Mouse (Mus musculus): ENCODE measurements at regions not wholly inside any gene's neighbourhood (a gene's known extent, or its start where the extent isn't known, plus 50 kb on each side); places are given as distances from the start of the nearest gene placed in this dataset.

- H3K4me3 ChIP-seq (replicated peaks; ENCODE audit: low read length) = no peak overlapping the region
- TF ChIP-seq CTCF (conservative IDR thresholded peaks at IDR 0.05; ENCODE audit: low read length) = no peak
- TF ChIP-seq POU5F1 (IDR thresholded peaks at IDR 0.05; ENCODE audit: borderline replicate concordance, low read length) = no peak
- no peak for TF ChIP-seq NANOG (IDR thresholded peaks at IDR 0.05; ENCODE audit: borderline replicate concordance, low read length)
These were observed 106.7 kb downstream of the Cpeb2 start for GRCm38 (mm10) chr5:43339671-43340070.

DNA sequence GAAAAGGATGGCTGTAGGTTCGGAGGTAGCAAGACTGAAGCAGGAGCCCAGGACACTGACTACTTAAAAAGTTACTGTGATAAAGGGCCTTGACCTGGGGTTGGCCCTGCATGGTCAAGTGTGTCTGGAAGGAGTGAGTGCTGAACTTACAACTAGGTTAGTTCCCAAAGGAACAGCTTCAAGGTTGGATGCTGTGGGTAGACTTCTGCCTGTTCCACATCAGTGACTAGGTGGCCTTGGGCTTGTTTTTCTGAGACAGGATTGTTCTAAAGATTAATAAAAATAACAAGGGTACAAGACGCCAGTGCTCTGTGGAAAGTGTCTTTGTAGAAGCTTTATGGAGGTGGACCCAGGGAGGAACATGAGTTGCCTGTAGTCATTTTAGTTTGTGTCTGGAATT is 108.5 kb downstream of the Cpeb2 start:
- no peaks in the 10 kb centered on the region for H3K4me1 ChIP-seq (replicated peaks; ENCODE audit: low read depth, low read length)
- H3K4me3 ChIP-seq (replicated peaks; ENCODE audit: low read length) = no peak overlapping the region
- peaks cover 30% of the 10 kb centered on the region for H3K9me3 ChIP-seq (ENCODE audit: low read length)
- H3K36me3 ChIP-seq (ENCODE audit: insufficient read depth, low read length) = no peaks in the 10 kb centered on the region
- TF ChIP-seq CTCF (conservative IDR thresholded peaks at IDR 0.05; ENCODE audit: low read length) = no peak
- TF ChIP-seq NANOG (IDR thresholded peaks at IDR 0.05; ENCODE audit: borderline replicate concordance, low read length) = no peak
- TF ChIP-seq POU5F1 (IDR thresholded peaks at IDR 0.05; ENCODE audit: borderline replicate concordance, low read length) = no peak
- no peaks in the 10 kb centered on the region for H3K27me3 ChIP-seq (ENCODE audit: insufficient read depth, low read length)

More at GRCm38 (mm10) chr5:43339671-43340070, 106.7 kb downstream of the Cpeb2 start:
- H3K36me3 ChIP-seq (ENCODE audit: insufficient read depth, low read length) = no peaks in the 10 kb centered on the region
- no peaks in the 10 kb centered on the region for H3K27me3 ChIP-seq (ENCODE audit: insufficient read depth, low read length)
- H3K4me1 ChIP-seq (replicated peaks; ENCODE audit: low read depth, low read length) = no peaks in the 10 kb centered on the region
- H3K9me3 ChIP-seq (ENCODE audit: low read length) = peaks cover 28% of the 10 kb centered on the region

DNA sequence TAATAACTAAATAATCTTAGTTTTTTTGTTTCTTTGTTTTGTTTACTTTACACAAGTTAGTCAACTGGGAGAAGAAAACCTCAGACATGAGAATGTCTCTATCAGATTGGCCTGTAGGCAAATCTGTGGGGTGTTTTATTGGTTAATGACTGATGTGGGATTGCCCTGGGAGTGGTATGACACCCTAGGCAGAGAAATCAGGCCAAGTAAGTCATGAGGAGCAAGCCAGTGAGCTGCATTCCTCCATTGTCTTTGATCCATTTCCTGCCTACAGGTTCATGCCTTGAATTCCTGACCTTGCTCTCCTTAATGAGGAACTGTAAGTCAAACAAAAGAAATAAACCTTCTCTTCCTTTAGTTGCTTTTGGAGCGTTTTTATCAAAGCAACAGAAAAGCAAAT is 111.5 kb downstream of the Cpeb2 start:
- Histone ChIP-seq H3K27me3 (ENCODE audit: insufficient read depth, low read length) (no peaks in the 10 kb centered on the region), H3K36me3 (ENCODE audit: insufficient read depth, low read length) (no peaks in the 10 kb centered on the region), H3K4me1 (replicated peaks; ENCODE audit: low read depth, low read length) (no peaks in the 10 kb centered on the region), H3K9me3 (ENCODE audit: low read length) (peaks cover 33% of the 10 kb centered on the region), H3K4me3 (replicated peaks; ENCODE audit: low read length) (no peak overlapping the region)
- TF ChIP-seq POU5F1 (IDR thresholded peaks at IDR 0.05; ENCODE audit: borderline replicate concordance, low read length) = no peak
- no peak for TF ChIP-seq CTCF (conservative IDR thresholded peaks at IDR 0.05; ENCODE audit: low read length)
- TF ChIP-seq NANOG (IDR thresholded peaks at IDR 0.05; ENCODE audit: borderline replicate concordance, low read length) = no peak

DNA sequence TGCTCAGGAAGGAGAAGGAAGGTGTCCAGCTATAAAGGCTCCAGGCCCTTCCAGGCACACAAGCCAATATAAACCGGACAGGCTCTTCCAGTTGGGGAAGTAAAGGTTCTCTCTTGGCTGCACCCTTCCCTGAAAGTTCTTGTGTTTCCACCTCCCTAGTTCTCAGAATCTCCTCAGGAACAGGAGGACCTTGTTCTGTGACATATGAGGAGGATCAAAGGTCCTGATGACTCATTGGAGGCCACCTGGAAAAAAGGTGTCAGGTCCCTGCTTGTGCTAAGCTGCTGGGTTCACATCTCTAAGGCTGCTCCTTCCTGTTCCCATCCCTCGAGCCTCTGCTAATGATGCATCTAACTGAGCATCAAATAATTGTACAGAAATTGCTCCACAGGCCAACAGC is 118.0 kb downstream of the Cpeb2 start:
- Histone ChIP-seq H3K9me3 (ENCODE audit: low read length) (peaks cover 55% of the 10 kb centered on the region), H3K4me1 (replicated peaks; ENCODE audit: low read depth, low read length) (peaks cover 6% of the 10 kb centered on the region; the same call in 1 of the 2 replicates), H3K36me3 (ENCODE audit: insufficient read depth, low read length) (no peaks in the 10 kb centered on the region), H3K27me3 (ENCODE audit: insufficient read depth, low read length) (no peaks in the 10 kb centered on the region), H3K4me3 (replicated peaks; ENCODE audit: low read length) (no peak overlapping the region)
- no peak for TF ChIP-seq NANOG (IDR thresholded peaks at IDR 0.05; ENCODE audit: borderline replicate concordance, low read length)

DNA sequence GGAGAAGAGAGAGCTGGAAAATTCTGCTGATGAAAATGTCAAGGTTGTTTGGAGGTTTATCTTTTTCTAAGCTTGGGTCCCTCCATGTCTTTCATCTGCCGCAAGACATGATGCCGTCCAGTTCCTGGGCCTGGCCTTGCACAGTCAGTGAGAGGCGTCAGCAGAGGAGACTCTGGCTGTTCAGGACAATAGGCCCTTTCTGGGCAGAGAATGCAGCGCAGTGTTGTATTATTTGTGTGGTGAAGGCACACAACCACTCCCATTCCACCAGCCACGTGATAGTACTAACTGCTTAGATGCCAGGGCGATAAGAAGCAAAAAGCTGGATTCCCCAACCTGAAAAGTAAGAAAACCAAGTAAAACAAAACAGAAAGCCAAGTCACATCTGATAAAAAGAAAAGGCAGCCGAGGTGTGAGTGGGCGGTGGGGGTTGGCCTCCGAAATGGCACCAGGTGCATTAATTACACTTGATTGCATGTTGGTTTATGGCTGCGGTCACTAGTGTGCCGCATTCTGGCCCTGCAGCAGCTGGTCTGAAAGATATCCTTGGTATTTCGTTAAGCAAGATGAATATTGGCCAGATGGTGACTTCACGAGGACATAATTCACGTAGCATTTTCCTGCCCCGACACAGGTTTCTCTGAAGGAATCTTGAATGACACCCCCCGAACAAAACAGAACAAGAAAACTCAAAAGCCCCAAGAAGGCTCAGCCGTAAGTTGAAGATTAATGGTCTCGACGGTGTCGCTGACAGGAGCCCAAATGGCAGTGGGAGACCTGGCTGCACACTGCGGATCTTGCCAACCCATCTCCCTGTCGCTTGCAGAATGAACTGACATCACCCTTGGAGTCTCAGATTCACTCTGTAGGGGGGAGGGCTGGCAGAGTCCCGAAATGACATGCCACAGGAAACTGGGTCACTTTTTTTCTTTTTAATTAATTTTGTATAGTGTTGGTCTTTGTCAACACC is 120.3 kb downstream of the Cpeb2 start:
- no peak overlapping the region for H3K4me3 ChIP-seq (replicated peaks; ENCODE audit: low read length)
- H3K27me3 ChIP-seq (ENCODE audit: insufficient read depth, low read length) = no peaks in the 10 kb centered on the region
- TF ChIP-seq POU5F1 (IDR thresholded peaks at IDR 0.05; ENCODE audit: borderline replicate concordance, low read length) (no peak), NANOG (IDR thresholded peaks at IDR 0.05; ENCODE audit: borderline replicate concordance, low read length) (no peak), CTCF (conservative IDR thresholded peaks at IDR 0.05; ENCODE audit: low read length) (no peak)
- H3K36me3 ChIP-seq (ENCODE audit: insufficient read depth, low read length) = no peaks in the 10 kb centered on the region
- peaks cover 6% of the 10 kb centered on the region; the same call in 1 of the 2 replicates for H3K4me1 ChIP-seq (replicated peaks; ENCODE audit: low read depth, low read length)
- peaks cover 64% of the 10 kb centered on the region for H3K9me3 ChIP-seq (ENCODE audit: low read length)

DNA sequence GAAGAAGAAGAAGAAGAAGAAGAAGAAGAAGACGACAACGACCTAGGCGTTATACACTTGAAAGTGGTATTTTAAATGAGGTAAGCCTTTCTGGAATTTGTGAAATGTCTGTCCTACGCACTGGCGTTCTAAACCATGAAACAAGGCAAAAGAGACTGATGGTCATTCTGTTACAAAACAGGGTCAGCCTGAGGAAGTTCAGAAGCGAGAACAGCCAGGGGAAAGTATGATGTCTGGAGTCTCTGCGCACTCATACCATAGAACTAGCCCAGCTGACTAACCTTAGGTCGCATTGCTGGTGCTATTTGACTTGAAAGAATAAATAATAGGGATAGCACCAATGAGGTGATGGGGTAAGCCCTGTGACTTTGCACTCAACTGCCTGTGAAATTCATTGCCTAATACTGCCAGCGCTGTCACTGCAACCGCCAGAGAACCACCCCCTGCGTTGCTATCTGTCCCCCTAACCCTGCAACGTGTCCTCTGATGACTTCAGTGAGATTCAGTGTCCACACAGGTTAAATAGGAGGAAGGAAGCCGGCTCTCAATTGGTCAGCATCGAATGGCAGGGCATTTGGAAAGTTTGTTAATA is 121.5 kb downstream of the Cpeb2 start:
- Histone ChIP-seq H3K27me3 (ENCODE audit: insufficient read depth, low read length) (no peaks in the 10 kb centered on the region), H3K36me3 (ENCODE audit: insufficient read depth, low read length) (no peaks in the 10 kb centered on the region), H3K4me3 (replicated peaks; ENCODE audit: low read length) (0 out of 2 replicates have a peak overlapping the region, but pooled peaks have one; percentile 26), H3K9me3 (ENCODE audit: low read length) (peaks cover 61% of the 10 kb centered on the region), H3K4me1 (replicated peaks; ENCODE audit: low read depth, low read length) (peaks cover 9% of the 10 kb centered on the region)
- TF ChIP-seq NANOG (IDR thresholded peaks at IDR 0.05; ENCODE audit: borderline replicate concordance, low read length) = no peak
- TF ChIP-seq POU5F1 (IDR thresholded peaks at IDR 0.05; ENCODE audit: borderline replicate concordance, low read length) = no peak
- TF ChIP-seq CTCF (conservative IDR thresholded peaks at IDR 0.05; ENCODE audit: low read length) = no peak

DNA sequence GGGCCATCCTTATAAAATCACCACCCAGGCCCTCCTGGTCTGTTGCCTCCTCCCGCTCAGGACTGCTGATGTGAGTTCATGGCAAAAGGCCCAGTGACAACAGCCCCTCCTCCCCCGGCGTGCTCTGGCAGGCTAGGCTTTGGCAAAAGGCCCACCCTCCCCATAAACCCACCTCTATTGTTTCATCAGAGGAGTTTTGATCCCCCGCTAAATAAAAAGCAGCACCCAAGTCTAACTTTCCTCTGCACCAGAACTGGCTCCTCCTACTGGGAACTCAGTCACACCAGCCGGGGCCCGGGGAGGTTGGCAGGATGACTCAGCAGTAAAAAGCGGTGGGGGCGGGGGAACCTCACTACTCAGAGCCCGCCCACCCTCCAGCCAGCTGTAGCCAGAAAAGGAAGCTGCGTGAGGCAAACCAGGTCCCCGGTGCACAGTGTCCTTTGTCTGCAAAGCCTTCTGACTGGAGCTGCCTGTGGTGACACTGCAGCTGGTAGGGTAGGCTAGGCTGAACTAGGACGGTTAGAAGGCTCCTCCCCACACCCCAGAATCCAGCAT is 122.1 kb downstream of the Cpeb2 start:
- H3K4me3 ChIP-seq (replicated peaks; ENCODE audit: low read length) = 0 out of 2 replicates have a peak overlapping the region, but pooled peaks have one; percentile 26
- H3K9me3 ChIP-seq (ENCODE audit: low read length) = peaks cover 55% of the 10 kb centered on the region
- no peaks in the 10 kb centered on the region for H3K27me3 ChIP-seq (ENCODE audit: insufficient read depth, low read length)
- H3K36me3 ChIP-seq (ENCODE audit: insufficient read depth, low read length) = no peaks in the 10 kb centered on the region
- H3K4me1 ChIP-seq (replicated peaks; ENCODE audit: low read depth, low read length) = peaks cover 15% of the 10 kb centered on the region
- TF ChIP-seq POU5F1 (IDR thresholded peaks at IDR 0.05; ENCODE audit: borderline replicate concordance, low read length) (no peak), CTCF (conservative IDR thresholded peaks at IDR 0.05; ENCODE audit: low read length) (no peak), NANOG (IDR thresholded peaks at IDR 0.05; ENCODE audit: borderline replicate concordance, low read length) (no peak)

DNA sequence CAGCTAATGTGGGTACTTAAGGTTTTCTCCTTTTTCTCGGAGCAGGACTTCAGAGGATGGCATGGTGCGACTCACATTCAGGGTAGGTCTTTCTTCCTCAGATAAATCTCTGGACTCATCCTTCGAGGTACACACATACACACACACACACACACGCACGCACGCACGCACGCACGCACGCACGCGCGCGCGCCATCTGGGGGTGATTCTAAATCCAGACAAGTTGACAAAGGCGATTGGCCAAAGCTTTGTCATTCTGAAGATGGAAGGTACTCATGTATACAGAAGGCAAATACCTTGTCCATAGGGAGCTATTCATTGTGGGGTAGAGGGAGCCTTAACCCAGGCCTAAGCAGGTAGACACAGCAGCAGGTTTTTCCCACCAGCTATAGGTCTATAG is 122.9 kb downstream of the Cpeb2 start:
- peaks cover 15% of the 10 kb centered on the region for H3K4me1 ChIP-seq (replicated peaks; ENCODE audit: low read depth, low read length)

More for the DNA sequence above, 122.9 kb downstream of the Cpeb2 start:
- Histone ChIP-seq H3K27me3 (ENCODE audit: insufficient read depth, low read length) (no peaks in the 10 kb centered on the region), H3K9me3 (ENCODE audit: low read length) (peaks cover 47% of the 10 kb centered on the region), H3K4me3 (replicated peaks; ENCODE audit: low read length) (no peak overlapping the region), H3K36me3 (ENCODE audit: insufficient read depth, low read length) (no peaks in the 10 kb centered on the region)
- TF ChIP-seq CTCF (conservative IDR thresholded peaks at IDR 0.05; ENCODE audit: low read length) = no peak
- TF ChIP-seq NANOG (IDR thresholded peaks at IDR 0.05; ENCODE audit: borderline replicate concordance, low read length) = no peak
- TF ChIP-seq POU5F1 (IDR thresholded peaks at IDR 0.05; ENCODE audit: borderline replicate concordance, low read length) = no peak
